Mouse (Mus musculus): ENCODE measurements around the gene Ppp2r5b. TPM values are rescaled to one million over a fixed set of nuclear protein-coding genes. Genes with fewer than 3 reads are reported as not detected.
A peak's percentile ranks its signal among the peaks of the same experiment; 100 is the strongest.

Ppp2r5b gene
- polyA plus RNA-seq, 1 experiment from 2014 or later: 25.5 TPM

GRCm38 (mm10) chr19:6241274-6242107, 5.8 kb upstream of the Ppp2r5b start, which contains the start of gene Atg2a:
TSS of gene Atg2a (plus strand) at chr19:6241668.
- H3K4me3 ChIP-seq: peak within 1 kb of the TSS; percentile 88

GRCm38 (mm10) chr19:6240725-6241124, 5.1 kb upstream of the Ppp2r5b start:
- peak overlapping the region; percentile 10; the same call in 1 of the 2 replicates for H3K27ac ChIP-seq (replicated peaks)
- DNase-seq (ENCODE audit: low spot score): no peak

More at GRCm38 (mm10) chr19:6241274-6242107, 5.8 kb upstream of the Ppp2r5b start, which contains the start of gene Atg2a:
- 1% methylated on average over 55 of the region's 55 CpGs for WGBS
- no peaks in the 10 kb centered on the region for H3K27me3 ChIP-seq (replicated peaks; ENCODE audit: low read depth, poor library complexity, severe bottlenecking)
- peak; percentile 98 for DNase-seq (ENCODE audit: low spot score)
- peaks cover 25% of the 10 kb centered on the region for H3K36me3 ChIP-seq (replicated peaks)
- H3K27ac ChIP-seq (replicated peaks): peak within 1 kb of the TSS; percentile 85
- H3K4me1 ChIP-seq: peaks cover 17% of the 10 kb centered on the region
- no peaks in the 10 kb centered on the region for H3K9me3 ChIP-seq

GRCm38 (mm10) chr19:6240136-6240535, 4.5 kb upstream of the Ppp2r5b start:
- no peaks in the 10 kb centered on the region for H3K9me3 ChIP-seq
- no peak for DNase-seq (ENCODE audit: low spot score)
- 68% methylated on average over 1 of the region's 1 CpGs for WGBS

More at GRCm38 (mm10) chr19:6240725-6241124, 5.1 kb upstream of the Ppp2r5b start:
- H3K36me3 ChIP-seq (replicated peaks): peaks cover 18% of the 10 kb centered on the region
- H3K4me1 ChIP-seq: peaks cover 21% of the 10 kb centered on the region
- H3K9me3 ChIP-seq: no peaks in the 10 kb centered on the region
- H3K27me3 ChIP-seq (replicated peaks; ENCODE audit: low read depth, poor library complexity, severe bottlenecking): no peaks in the 10 kb centered on the region
- H3K4me3 ChIP-seq: peak overlapping the region; percentile 88
- 39% methylated on average over 5 of the region's 5 CpGs for WGBS

GRCm38 (mm10) chr19:6238740-6239139, 3.1 kb upstream of the Ppp2r5b start:
- no peak for DNase-seq (ENCODE audit: low spot score)
- H3K36me3 ChIP-seq (replicated peaks): peaks cover 2% of the 10 kb centered on the region; the same call in 1 of the 2 replicates
- H3K4me1 ChIP-seq: peaks cover 37% of the 10 kb centered on the region
- no peaks in the 10 kb centered on the region for H3K9me3 ChIP-seq
- no peak overlapping the region for H3K4me3 ChIP-seq
- no peak overlapping the region for H3K27ac ChIP-seq (replicated peaks)
- H3K27me3 ChIP-seq (replicated peaks; ENCODE audit: low read depth, poor library complexity, severe bottlenecking): no peaks in the 10 kb centered on the region

More at GRCm38 (mm10) chr19:6240136-6240535, 4.5 kb upstream of the Ppp2r5b start:
- Histone ChIP-seq H3K27ac (replicated peaks) (peak overlapping the region; percentile 44; the same call in 1 of the 2 replicates), H3K36me3 (replicated peaks) (peaks cover 12% of the 10 kb centered on the region), H3K4me1 (peaks cover 26% of the 10 kb centered on the region), H3K4me3 (no peak overlapping the region), H3K27me3 (replicated peaks; ENCODE audit: low read depth, poor library complexity, severe bottlenecking) (no peaks in the 10 kb centered on the region)

- Histone ChIP-seq H3K4me3 (no peak overlapping the region), H3K27ac (replicated peaks) (no peak overlapping the region), H3K4me1 (peaks cover 22% of the 10 kb centered on the region), H3K9me3 (no peaks in the 10 kb centered on the region), H3K27me3 (replicated peaks; ENCODE audit: low read depth, poor library complexity, severe bottlenecking) (no peaks in the 10 kb centered on the region), H3K36me3 (replicated peaks) (peaks cover 16% of the 10 kb centered on the region)
- DNase-seq (ENCODE audit: low spot score): no peak
- WGBS: 70% methylated on average over 7 of the region's 7 CpGs
These were observed 1.2 kb upstream of the Ppp2r5b start for GRCm38 (mm10) chr19:6236842-6237241.

- peaks cover 22% of the 10 kb centered on the region for H3K4me1 ChIP-seq
- peak overlapping the region; percentile 91 for H3K4me3 ChIP-seq
- H3K9me3 ChIP-seq: no peaks in the 10 kb centered on the region
- H3K27ac ChIP-seq (replicated peaks): peak overlapping the region; percentile 93
- peaks cover 24% of the 10 kb centered on the region for H3K36me3 ChIP-seq (replicated peaks)
- H3K27me3 ChIP-seq (replicated peaks; ENCODE audit: low read depth, poor library complexity, severe bottlenecking): no peaks in the 10 kb centered on the region
- 0% methylated on average over 9 of the region's 9 CpGs for WGBS
- peak; percentile 92 for DNase-seq (ENCODE audit: low spot score)
These were observed 375 bp upstream of the Ppp2r5b start for GRCm38 (mm10) chr19:6236053-6236441.

GRCm38 (mm10) chr19:6234337-6235083, 1.2 kb downstream of the Ppp2r5b start:
- H3K9me3 ChIP-seq: no peaks in the 10 kb centered on the region
- peaks cover 22% of the 10 kb centered on the region for H3K4me1 ChIP-seq
- peaks cover 39% of the 10 kb centered on the region for H3K36me3 ChIP-seq (replicated peaks)
- no peak for DNase-seq (ENCODE audit: low spot score)
- no peaks in the 10 kb centered on the region for H3K27me3 ChIP-seq (replicated peaks; ENCODE audit: low read depth, poor library complexity, severe bottlenecking)
- WGBS: 65% methylated on average over 11 of the region's 11 CpGs
- H3K4me3 ChIP-seq: peak overlapping the region; percentile 91
- no peak overlapping the region for H3K27ac ChIP-seq (replicated peaks)

- WGBS: 89% methylated on average over 16 of the region's 16 CpGs
These were observed 2.0 kb downstream of the Ppp2r5b start for GRCm38 (mm10) chr19:6233647-6234046.

GRCm38 (mm10) chr19:6231036-6231435, 4.6 kb downstream of the Ppp2r5b start:
- Histone ChIP-seq H3K9me3 (no peaks in the 10 kb centered on the region), H3K4me3 (no peak overlapping the region), H3K27me3 (replicated peaks; ENCODE audit: low read depth, poor library complexity, severe bottlenecking) (no peaks in the 10 kb centered on the region), H3K4me1 (peaks cover 27% of the 10 kb centered on the region), H3K36me3 (replicated peaks) (peaks cover 66% of the 10 kb centered on the region), H3K27ac (replicated peaks) (no peak overlapping the region)
- no peak for DNase-seq (ENCODE audit: low spot score)
- WGBS: 87% methylated on average over 2 of the region's 2 CpGs

More at GRCm38 (mm10) chr19:6233647-6234046, 2.0 kb downstream of the Ppp2r5b start:
- no peak overlapping the region for H3K27ac ChIP-seq (replicated peaks)
- no peak for DNase-seq (ENCODE audit: low spot score)
- H3K36me3 ChIP-seq (replicated peaks): peaks cover 47% of the 10 kb centered on the region
- no peaks in the 10 kb centered on the region for H3K9me3 ChIP-seq
- peaks cover 22% of the 10 kb centered on the region for H3K4me1 ChIP-seq
- H3K27me3 ChIP-seq (replicated peaks; ENCODE audit: low read depth, poor library complexity, severe bottlenecking): no peaks in the 10 kb centered on the region
- peak overlapping the region; percentile 6; the same call in 1 of the 2 replicates for H3K4me3 ChIP-seq

- H3K27me3 ChIP-seq (replicated peaks; ENCODE audit: low read depth, poor library complexity, severe bottlenecking): no peaks in the 10 kb centered on the region
- H3K4me3 ChIP-seq: no peak overlapping the region
- no peaks in the 10 kb centered on the region for H3K9me3 ChIP-seq
- DNase-seq (ENCODE audit: low spot score): no peak
- no peak overlapping the region for H3K27ac ChIP-seq (replicated peaks)
- 85% methylated on average over 4 of the region's 4 CpGs for WGBS
- peaks cover 66% of the 10 kb centered on the region for H3K36me3 ChIP-seq (replicated peaks)
- peaks cover 31% of the 10 kb centered on the region for H3K4me1 ChIP-seq
These were observed 5.3 kb downstream of the Ppp2r5b start for GRCm38 (mm10) chr19:6230411-6230810.

- Histone ChIP-seq H3K4me3 (no peak overlapping the region), H3K9me3 (no peaks in the 10 kb centered on the region), H3K36me3 (replicated peaks) (peaks cover 57% of the 10 kb centered on the region), H3K27me3 (replicated peaks; ENCODE audit: low read depth, poor library complexity, severe bottlenecking) (no peaks in the 10 kb centered on the region), H3K27ac (replicated peaks) (no peak overlapping the region), H3K4me1 (peaks cover 20% of the 10 kb centered on the region)
- no peak for DNase-seq (ENCODE audit: low spot score)
- 89% methylated on average over 4 of the region's 4 CpGs for WGBS
These were observed 7.8 kb downstream of the Ppp2r5b start for GRCm38 (mm10) chr19:6227864-6228263.

- H3K36me3 ChIP-seq (replicated peaks): peaks cover 50% of the 10 kb centered on the region
- 0 out of 2 replicates have a peak overlapping the region, but pooled peaks have one; percentile 8 for H3K27ac ChIP-seq (replicated peaks)
- 89% methylated on average over 14 of the region's 14 CpGs for WGBS
- H3K4me3 ChIP-seq: no peak overlapping the region
- no peaks in the 10 kb centered on the region for H3K27me3 ChIP-seq (replicated peaks; ENCODE audit: low read depth, poor library complexity, severe bottlenecking)
- peaks cover 20% of the 10 kb centered on the region for H3K4me1 ChIP-seq
- H3K9me3 ChIP-seq: no peaks in the 10 kb centered on the region
- no peak for DNase-seq (ENCODE audit: low spot score)
These were observed 8.9 kb downstream of the Ppp2r5b start for GRCm38 (mm10) chr19:6226763-6227162.
